Mouse (Mus musculus) thymus, postnatal 4 days (tissue): ENCODE measurements around the gene Mon1a.
A peak's percentile ranks its signal among the peaks of the same experiment; 100 is the strongest.

Source experiments
- DNase-seq: peaks from one replicate; pipeline ENCODE4 v3.0.0; 2021

Mon1a gene

DNA sequence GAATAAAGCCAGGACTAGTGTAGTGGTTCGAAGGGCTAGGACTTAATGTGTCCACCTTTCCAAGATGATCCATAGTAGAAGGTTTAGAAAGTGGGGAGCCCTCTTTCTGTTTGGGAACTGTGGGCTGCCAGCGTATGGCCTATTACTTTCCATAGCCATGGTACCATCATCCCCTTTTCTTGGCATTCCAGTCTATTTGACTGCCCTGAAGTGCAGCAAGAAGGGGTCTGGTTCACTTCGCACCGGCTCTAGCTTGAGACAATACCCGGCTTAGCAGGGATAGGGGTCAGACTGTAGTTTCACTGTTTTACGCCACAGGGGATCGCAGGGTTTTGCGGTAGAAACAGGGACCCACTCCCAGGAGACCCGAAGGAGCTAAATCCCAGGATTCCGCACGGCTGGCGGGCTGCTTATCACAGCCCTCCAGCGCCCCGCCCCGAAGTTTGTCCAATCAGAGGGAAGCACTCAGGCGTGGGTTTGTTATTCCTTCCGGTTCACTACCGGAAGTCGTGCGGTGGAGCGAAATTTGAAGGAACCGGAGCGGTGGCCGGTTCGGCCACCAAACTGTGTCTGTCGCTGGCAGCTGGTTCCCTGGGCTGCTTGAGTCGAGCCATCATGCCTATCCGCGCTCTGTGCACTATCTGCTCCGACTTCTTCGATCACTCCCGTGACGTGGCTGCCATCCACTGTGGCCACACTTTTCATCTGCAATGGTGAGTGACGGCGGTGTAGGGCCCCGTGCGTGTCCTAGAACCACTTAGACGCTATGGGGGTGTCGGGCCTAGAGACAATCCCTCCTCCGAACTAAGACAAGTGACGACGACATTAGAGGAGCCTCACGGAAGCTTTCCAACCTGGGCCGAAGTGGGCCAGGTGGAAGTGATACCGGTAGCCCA lies 62.8 kb downstream of the Mon1a start:
- DNase-seq = peak; percentile 91
